ENCODE assay signal across 13 mouse cellular contexts in genomic region chr11:101221306-101221986, GRCm38 (mm10). TPM values are rescaled to one million over a fixed set of nuclear protein-coding genes. Genes with fewer than 3 reads are reported as not detected.
A peak's percentile ranks its signal among the peaks of the same experiment; 100 is the strongest.
DNase-seq lines count a peak whose midpoint lies in the region; ATAC-seq lines count a peak whose summit lies in the region.
"Had no signal": no experiment of that assay in that cellular context is flagged by ENCODE, and none has a peak within 500 bp of the region (broad histone marks: within the 10 kb centered on the region; RNA-seq: fewer than 3 reads in every experiment).

No protein-coding gene starts in this region.

- peaks cover 19% of the 10 kb centered on the region for H3K36me3 ChIP-seq in kidney, embryonic 15.5 days
- H3K36me3 ChIP-seq in intestine, embryonic 15.5 days: 0 out of 2 replicates have a peak, but pooled peaks cover under 1% of the 10 kb centered on the region
- H3K36me3 ChIP-seq: hindbrain, embryonic 13.5 days had no signal

- peak overlapping the region; percentile 71 for H3K27ac ChIP-seq in kidney, embryonic 15.5 days
- H3K27ac ChIP-seq in intestine, embryonic 15.5 days: peak overlapping the region; percentile 55; the same call in 1 of the 2 replicates
- H3K27ac ChIP-seq: embryonic facial prominence, embryonic 15.5 days; hindbrain, embryonic 13.5 days had no signal

- no peak overlapping the region for H3K9ac ChIP-seq in kidney, embryonic 15.5 days
- no peak overlapping the region for H3K9ac ChIP-seq in intestine, embryonic 15.5 days
- H3K9ac ChIP-seq: embryonic facial prominence, embryonic 15.5 days; hindbrain, embryonic 13.5 days had no signal

- peak overlapping the region; percentile 2; the same call in 1 of the 2 replicates for H3K4me2 ChIP-seq in kidney, embryonic 15.5 days
- H3K4me2 ChIP-seq in intestine, embryonic 15.5 days (replicated peaks): no peak overlapping the region
- H3K4me2 ChIP-seq: embryonic facial prominence, embryonic 15.5 days; hindbrain, embryonic 13.5 days had no signal

- ATAC-seq in kidney, embryonic 15.5 days (replicated peaks; ENCODE audit: low FRiP score): peak; percentile 75
- ATAC-seq in intestine, embryonic 15.5 days: no peak
- no peak for ATAC-seq in erythroblast, adult 5-6 weeks (replicated peaks; ENCODE audit: low FRiP score, poor library complexity, severe bottlenecking)

- no peak overlapping the region for H3K4me3 ChIP-seq in kidney, embryonic 15.5 days (replicated peaks)
- H3K4me3 ChIP-seq in intestine, embryonic 15.5 days (replicated peaks): no peak overlapping the region
- H3K4me3 ChIP-seq: embryonic facial prominence, embryonic 15.5 days; hindbrain, embryonic 13.5 days had no signal

- H3K4me1 ChIP-seq in kidney, embryonic 15.5 days: peaks cover 45% of the 10 kb centered on the region
- peaks cover 17% of the 10 kb centered on the region for H3K4me1 ChIP-seq in intestine, embryonic 15.5 days (replicated peaks)

- H3K27me3 ChIP-seq in kidney, embryonic 15.5 days: no peaks in the 10 kb centered on the region
- no peaks in the 10 kb centered on the region for H3K27me3 ChIP-seq in intestine, embryonic 15.5 days (replicated peaks)
- H3K27me3 ChIP-seq: embryonic facial prominence, embryonic 15.5 days; hindbrain, embryonic 13.5 days had no signal

- WGBS in kidney, embryonic 15.5 days: 37% methylated on average over 8 of the region's 8 CpGs
- WGBS in intestine, embryonic 15.5 days: 68% methylated on average over 8 of the region's 8 CpGs

- DNase-seq in kidney, adult 18-20 months: no peak
- DNase-seq in 3T3-L1 (ENCODE audit: low read depth, low spot score) (peak; percentile 16), A20 (ENCODE audit: low read depth, low spot score) (peak; percentile 67)
- DNase-seq in frontal cortex, adult 2 months (ENCODE audit: extremely low spot score in 1 of 2, low spot score in 1 of 2): no peak
- DNase-seq: adrenal gland, postnatal 10 days; cerebellum, adult 9-10 months; midbrain, embryonic 14.5 days had no signal

- no peaks in the 10 kb centered on the region for H3K9me3 ChIP-seq in kidney, embryonic 15.5 days (replicated peaks)
- H3K9me3 ChIP-seq in intestine, embryonic 15.5 days: no peaks in the 10 kb centered on the region
- H3K9me3 ChIP-seq: embryonic facial prominence, embryonic 15.5 days; hindbrain, embryonic 13.5 days had no signal

RNA-seq across cellular contexts. Expression of gene Ezh1, which starts 4.8 kb away (rescaled TPM):
- polyA plus RNA-seq in kidney, embryonic 15.5 days (2015; fragmentation: Nextera tagmentation; extraction: Ambion mirVana): 22.9 and 27.0 TPM in 2 replicates
- 16.0 and 16.3 TPM in 2 replicates for polyA plus RNA-seq in intestine, embryonic 15.5 days (2015; fragmentation: Nextera tagmentation; extraction: Ambion mirVana)
- 44.8 and 50.3 TPM in 2 replicates for polyA plus RNA-seq in frontal cortex, adult 2 months (2012; rRNA removed)
- 161 and 177 TPM in 2 replicates for total RNA-seq in erythroblast, adult 5-6 weeks (2015; ENCODE audit: low replicate concordance)
- 208 and 251 TPM in 2 replicates for total RNA-seq in erythroblast, adult 5-6 weeks (2017; ENCODE audit: low replicate concordance)

RNA-seq across cellular contexts. Expression of gene Ramp2, which starts 24.4 kb away (rescaled TPM):
- 220 and 232 TPM in 2 replicates for polyA plus RNA-seq in kidney, embryonic 15.5 days (2015; fragmentation: Nextera tagmentation; extraction: Ambion mirVana)
- polyA plus RNA-seq in intestine, embryonic 15.5 days (2015; fragmentation: Nextera tagmentation; extraction: Ambion mirVana): 98.5 and 114 TPM in 2 replicates
- 65.6 and 82.1 TPM in 2 replicates for polyA plus RNA-seq in frontal cortex, adult 2 months (2012; rRNA removed)
- 2.7 TPM in 1 of 2 replicates, not detected in the other for total RNA-seq in erythroblast, adult 5-6 weeks (2015; ENCODE audit: low replicate concordance)
- not detected in 2 replicates for total RNA-seq in erythroblast, adult 5-6 weeks (2017; ENCODE audit: low replicate concordance)
- total RNA-seq: neutrophil, adult 5-6 weeks had no signal

RNA-seq across cellular contexts. Expression of gene Vps25, which starts 32.1 kb away (rescaled TPM):
- 135 and 147 TPM in 2 replicates for polyA plus RNA-seq in kidney, embryonic 15.5 days (2015; fragmentation: Nextera tagmentation; extraction: Ambion mirVana)
- 135 and 142 TPM in 2 replicates for polyA plus RNA-seq in intestine, embryonic 15.5 days (2015; fragmentation: Nextera tagmentation; extraction: Ambion mirVana)
- polyA plus RNA-seq in frontal cortex, adult 2 months (2012; rRNA removed): 63.8 TPM in 2 replicates
- total RNA-seq in erythroblast, adult 5-6 weeks (2015; ENCODE audit: low replicate concordance): 83.8 and 91.5 TPM in 2 replicates
- total RNA-seq in erythroblast, adult 5-6 weeks (2017; ENCODE audit: low replicate concordance): 25.0 and 31.3 TPM in 2 replicates

RNA-seq across cellular contexts. Expression of gene Wnk4, which starts 38.9 kb away (rescaled TPM):
- polyA plus RNA-seq in kidney, embryonic 15.5 days (2015; fragmentation: Nextera tagmentation; extraction: Ambion mirVana): 25.5 and 27.2 TPM in 2 replicates
- 12.3 and 12.7 TPM in 2 replicates for polyA plus RNA-seq in intestine, embryonic 15.5 days (2015; fragmentation: Nextera tagmentation; extraction: Ambion mirVana)
- 10.8 and 12.5 TPM in 2 replicates for polyA plus RNA-seq in frontal cortex, adult 2 months (2012; rRNA removed)
- total RNA-seq in erythroblast, adult 5-6 weeks (2015; ENCODE audit: low replicate concordance): 2.3 and 17.7 TPM in 2 replicates
- 1.5 and 6.0 TPM in 2 replicates for total RNA-seq in erythroblast, adult 5-6 weeks (2017; ENCODE audit: low replicate concordance)

RNA-seq across cellular contexts. Expression of gene Ccr10, which starts 46.2 kb away (rescaled TPM):
- polyA plus RNA-seq in kidney, embryonic 15.5 days (2015; fragmentation: Nextera tagmentation; extraction: Ambion mirVana): 0.78 and 0.82 TPM in 2 replicates
- polyA plus RNA-seq in intestine, embryonic 15.5 days (2015; fragmentation: Nextera tagmentation; extraction: Ambion mirVana): 0.25 and 0.36 TPM in 2 replicates
- 0.36 and 0.42 TPM in 2 replicates for polyA plus RNA-seq in frontal cortex, adult 2 months (2012; rRNA removed)
- 0.63 TPM in 1 of 2 replicates, not detected in the other for total RNA-seq in erythroblast, adult 5-6 weeks (2015; ENCODE audit: low replicate concordance)
- not detected in 2 replicates for total RNA-seq in erythroblast, adult 5-6 weeks (2017; ENCODE audit: low replicate concordance)
- total RNA-seq: neutrophil, adult 5-6 weeks had no signal
- polyA plus RNA-seq: midbrain, embryonic 14.5 days had no signal

Comparison
In these comparisons a context has a peak if more than half of its experiments do, and no peak if none do; other contexts are left out.
1. DNase-seq: peak in 3T3-L1 (single experiment) and A20 (single experiment); none in kidney, adult 18-20 months (single experiment) and frontal cortex, adult 2 months (0 of 2).